Mouse (Mus musculus): ENCODE results near the gene Hes1.

DNA sequence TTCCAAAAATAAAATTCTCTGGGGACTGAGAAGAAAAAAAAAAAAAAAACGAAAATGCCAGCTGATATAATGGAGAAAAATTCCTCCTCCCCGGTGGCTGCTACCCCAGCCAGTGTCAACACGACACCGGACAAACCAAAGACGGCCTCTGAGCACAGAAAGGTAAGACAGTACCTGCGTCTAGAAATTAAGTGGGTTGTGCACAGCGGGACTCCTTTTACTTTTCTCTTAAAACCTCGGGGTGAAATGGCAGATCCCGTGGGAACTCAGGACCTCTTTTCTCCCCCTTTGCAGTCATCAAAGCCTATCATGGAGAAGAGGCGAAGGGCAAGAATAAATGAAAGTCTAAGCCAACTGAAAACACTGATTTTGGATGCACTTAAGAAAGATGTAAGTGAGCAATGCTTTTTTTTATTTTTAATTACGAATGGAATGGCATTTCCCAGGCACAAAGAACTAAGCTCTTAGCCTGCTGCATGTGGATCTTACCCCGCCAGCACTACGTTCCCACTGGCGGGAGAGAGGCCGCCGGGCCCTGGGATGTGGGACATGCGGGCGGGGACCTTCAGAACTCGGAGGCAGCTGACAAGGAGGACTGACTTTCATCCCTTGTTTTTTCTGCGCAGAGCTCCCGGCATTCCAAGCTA lies 1.5 kb downstream of the Hes1 start:
- no peak for TF ChIP-seq MAFK (IDR thresholded peaks at IDR 0.05; ENCODE audit: insufficient read depth, low read depth, low read length)
- no peak for TF ChIP-seq HCFC1 (IDR thresholded peaks at IDR 0.05; ENCODE audit: borderline replicate concordance, insufficient read depth, low read length)
- TF ChIP-seq ZC3H11A (IDR thresholded peaks at IDR 0.05; ENCODE audit: borderline replicate concordance, low read depth, low read length): no peak
- TF ChIP-seq CHD2 (IDR thresholded peaks at IDR 0.05; ENCODE audit: low read depth, low read length): peak; percentile 68; the same call in 1 of the 2 replicates
